Mouse (Mus musculus): ENCODE results near the gene Arhgap10. TPM values are rescaled to one million over a fixed set of nuclear protein-coding genes. Genes with fewer than 3 reads are reported as not detected.
A peak's percentile ranks its signal among the peaks of the same experiment; 100 is the strongest.

The Arhgap10 gene
- total and polyA plus RNA-seq, 3 experiments, result 2.7 to 5.9 (median 4.8) TPM

GRCm38 (mm10) chr8:77518201-77519115, 705 bp upstream of the Arhgap10 start:
- dilution Hi-C loops (cut with MboI; ENCODE audit: extremely low pct_ligation_motif_present, extremely low pct_unique_long_range_greater_than_20kb, low sequenced_read_pairs), result no loop called here
- no peak for DNase-seq (ENCODE audit: extremely low read depth)
- Histone ChIP-seq H3K36me3 (replicated peaks in 1 of 2; ENCODE audit: control insufficient read depth in 1 of 2, insufficient read depth in 1 of 2, low read length in 1 of 2) (peaks cover 0 to 18% of the 10 kb centered on the region in 2 experiments), H3K79me2 (replicated peaks; ENCODE audit: control insufficient read depth, extremely low read depth, insufficient read depth, poor library complexity, severe bottlenecking) (peaks cover 3% of the 10 kb centered on the region; the same call in 1 of the 2 replicates), H3K4me1 (ENCODE audit: control insufficient read depth in 1 of 2, insufficient read depth in 2 of 2) (peaks cover 0 to 17% of the 10 kb centered on the region in 2 experiments; a peak in 2 of 4 replicates), H3K4me3 (replicated peaks in 1 of 3; ENCODE audit: low read depth in 2 of 3, low read length in 2 of 3, poor library complexity in 1 of 3) (peak overlapping the region; percentile 46 to 87 (median 69)), H3K27me3 (replicated peaks) (peaks cover 12% of the 10 kb centered on the region), H3K9me3 (replicated peaks; ENCODE audit: low read length) (no peaks in the 10 kb centered on the region), H3K9ac (ENCODE audit: insufficient read depth, low read depth) (peak overlapping the region; percentile 76), H3K4me2 (ENCODE audit: insufficient read depth, low read depth, poor library complexity, severe bottlenecking) (peak overlapping the region; percentile 68), H3K27ac (ENCODE audit: insufficient read depth, low read depth) (no peak overlapping the region)
- TF ChIP-seq JUN (IDR thresholded peaks at IDR 0.05; ENCODE audit: insufficient read depth, low read depth, low read length) (no peak), E2F4 (IDR thresholded peaks at IDR 0.05; ENCODE audit: insufficient replicate concordance, low read depth, low read length) (no peak), KAT2A (IDR thresholded peaks at IDR 0.05; ENCODE audit: insufficient replicate concordance, low read length) (no peak), NELFE (IDR thresholded peaks at IDR 0.05; ENCODE audit: low read depth, low read length) (no peak), ZKSCAN1 (IDR thresholded peaks at IDR 0.05; ENCODE audit: borderline replicate concordance, low read depth, low read length) (no peak), UBTF (IDR thresholded peaks at IDR 0.05; ENCODE audit: low read depth, low read length) (no peak), MAX (IDR thresholded peaks at IDR 0.05; ENCODE audit: low read length) (peak; percentile 18; the same call in 1 of the 2 replicates), TCF12 (IDR thresholded peaks at IDR 0.05; ENCODE audit: low read depth, low read length) (no peak), HCFC1 (IDR thresholded peaks at IDR 0.05; ENCODE audit: low read depth, low read length) (no peak), MYC (IDR thresholded peaks at IDR 0.05; ENCODE audit: low read depth, low read length) (0 out of 2 replicates have a peak, but pooled peaks have one; percentile 21), MXI1 (IDR thresholded peaks at IDR 0.05; ENCODE audit: low read depth, low read length) (no peak), MAZ (IDR thresholded peaks at IDR 0.05; ENCODE audit: low read depth, low read length) (0 out of 2 replicates have a peak, but pooled peaks have one; percentile 27), GABPA (IDR thresholded peaks at IDR 0.05; ENCODE audit: insufficient replicate concordance, low read depth, low read length) (no peak)
- in situ Hi-C loops (cut with MboI; ENCODE audit: low pct_ligation_motif_present, low pct_unique_long_range_greater_than_20kb, low sequenced_read_pairs), result no loop called here

GRCm38 (mm10) chr8:77516845-77517244, 908 bp downstream of the Arhgap10 start:
- peak overlapping the region; percentile 68 for H3K4me2 ChIP-seq (ENCODE audit: insufficient read depth, low read depth, poor library complexity, severe bottlenecking)
- H3K9ac ChIP-seq (ENCODE audit: insufficient read depth, low read depth), result peak overlapping the region; percentile 65
- DNase-seq (ENCODE audit: extremely low read depth), result no peak
- no peaks in the 10 kb centered on the region for H3K9me3 ChIP-seq (replicated peaks; ENCODE audit: low read length)
- H3K27me3 ChIP-seq (replicated peaks), result peaks cover 12% of the 10 kb centered on the region
- TF ChIP-seq ZC3H11A (IDR thresholded peaks at IDR 0.05; ENCODE audit: low read depth, low read length) (no peak), CHD2 (IDR thresholded peaks at IDR 0.05; ENCODE audit: low read length) (no peak), HCFC1 (IDR thresholded peaks at IDR 0.05; ENCODE audit: low read depth, low read length) (no peak), KAT2A (IDR thresholded peaks at IDR 0.05; ENCODE audit: insufficient replicate concordance, low read length) (no peak), EP300 (IDR thresholded peaks at IDR 0.05; ENCODE audit: low read length) (no peak), CHD1 (IDR thresholded peaks at IDR 0.05; ENCODE audit: low read depth, low read length) (no peak), MXI1 (IDR thresholded peaks at IDR 0.05; ENCODE audit: low read depth, low read length) (no peak), RCOR1 (conservative IDR thresholded peaks at IDR 0.05; ENCODE audit: low read depth, low read length) (no peak), MYC (IDR thresholded peaks at IDR 0.05; ENCODE audit: low read depth, low read length) (no peak), POLR2A (IDR thresholded peaks at IDR 0.05; ENCODE audit: low read depth, low read length) (no peak), E2F4 (IDR thresholded peaks at IDR 0.05; ENCODE audit: insufficient replicate concordance, low read depth, low read length) (no peak), MEF2A (IDR thresholded peaks at IDR 0.05; ENCODE audit: borderline replicate concordance, low read depth, low read length) (no peak)
- dilution Hi-C loops (cut with MboI; ENCODE audit: extremely low pct_ligation_motif_present, extremely low pct_unique_long_range_greater_than_20kb, low sequenced_read_pairs), result no loop called here
- no peak overlapping the region for H3K27ac ChIP-seq (ENCODE audit: insufficient read depth, low read depth)
- H3K4me3 ChIP-seq (replicated peaks in 1 of 3; ENCODE audit: low read depth in 2 of 3, low read length in 2 of 3, poor library complexity in 1 of 3), result peak overlapping the region; percentile 50 to 87 (median 69)
- H3K4me1 ChIP-seq (ENCODE audit: control insufficient read depth in 1 of 2, insufficient read depth in 2 of 2), result peaks cover 0 to 19% of the 10 kb centered on the region in 2 experiments; a peak in 2 of 4 replicates
- H3K36me3 ChIP-seq (replicated peaks in 1 of 2; ENCODE audit: control insufficient read depth in 1 of 2, insufficient read depth in 1 of 2, low read length in 1 of 2), result peaks cover 0 to 10% of the 10 kb centered on the region in 2 experiments
- in situ Hi-C loops (cut with MboI; ENCODE audit: low pct_ligation_motif_present, low pct_unique_long_range_greater_than_20kb, low sequenced_read_pairs), result no loop called here
- H3K79me2 ChIP-seq (replicated peaks; ENCODE audit: control insufficient read depth, extremely low read depth, insufficient read depth, poor library complexity, severe bottlenecking), result peaks cover 5% of the 10 kb centered on the region

Measured in CH12.LX (cell line).